Mouse (Mus musculus) forebrain, embryonic 11.5 days (tissue): ENCODE data around the gene Adcy1. TPM values are rescaled to one million over a fixed set of nuclear protein-coding genes. Genes with fewer than 3 reads are reported as not detected.

Experiments
- polyA plus RNA-seq: library from polyadenylated mRNA; unstranded; fragments of >200 nt; fragmentation: Nextera tagmentation; extraction: Ambion mirVana; gene quantifications from 2 replicates; pipeline ENCODE4 v1.2.1, GENCODE M21; 2014

The Adcy1 gene
- polyA plus RNA-seq, 1 experiment from 2014 or later, result 1.3 TPM

Other genes starting within 250 kb of the Adcy1 start
- gene Gm11983, start 225.8 kb upstream of the Adcy1 start, polyA plus RNA-seq, result not detected in 2 replicates
- not detected in 2 replicates for gene Gm11985, start 125.1 kb downstream of the Adcy1 start, polyA plus RNA-seq
- 0.16 and 0.17 TPM in 2 replicates for gene Igfbp1, start 134.3 kb downstream of the Adcy1 start, polyA plus RNA-seq
- 11.0 and 11.5 TPM in 2 replicates for gene Igfbp3, start 150.4 kb downstream of the Adcy1 start, polyA plus RNA-seq